21 mouse cellular contexts compared by ENCODE assay signal in genomic region chr16:76239353-76239752, GRCm38 (mm10).
DNase-seq lines count a peak whose midpoint lies in the region; ATAC-seq lines count a peak whose summit lies in the region.
"Had no signal": no experiment of that assay in that cellular context is flagged by ENCODE, and none has a peak within 500 bp of the region (broad histone marks: within the 10 kb centered on the region; RNA-seq: fewer than 3 reads in every experiment).

No protein-coding gene starts in this region.

- no peak overlapping the region for H3K9ac ChIP-seq in embryonic facial prominence, embryonic 13.5 days
- no peak overlapping the region for H3K9ac ChIP-seq in kidney, embryonic 15.5 days
- H3K9ac ChIP-seq: embryonic facial prominence, embryonic 12.5 days; forebrain, embryonic 12.5 days; hindbrain, embryonic 14.5 days had no signal

- DNase-seq in kidney, adult 11 months, result peak; percentile 38
- DNase-seq in kidney, adult 18-20 months, result no peak
- DNase-seq in kidney, postnatal 25 days, result peak; percentile 19 to 59
- DNase-seq in T-cell, adult 2 months (ENCODE audit: low spot score), result no peak
- DNase-seq in layer of hippocampus, postnatal 25 days (ENCODE audit: extremely low spot score in 1 of 2, low spot score in 1 of 2), result no peak
- no peak for DNase-seq in embryo, embryonic 11 days
- DNase-seq: adrenal gland, postnatal 14 days; cerebellum, adult 11-12 months; cerebellum, adult 9-10 months; cerebellum, postnatal 25 days; gastrocnemius, postnatal 10 days; heart, adult 2 months had no signal

- H3K4me2 ChIP-seq in embryonic facial prominence, embryonic 13.5 days, result 0 out of 2 replicates have a peak overlapping the region, but pooled peaks have one; percentile 22
- no peak overlapping the region for H3K4me2 ChIP-seq in kidney, embryonic 15.5 days
- H3K4me2 ChIP-seq: embryonic facial prominence, embryonic 12.5 days; forebrain, embryonic 12.5 days; heart, embryonic 11.5 days; hindbrain, embryonic 14.5 days had no signal

- 0 out of 2 replicates have a peak, but pooled peaks cover 4% of the 10 kb centered on the region for H3K4me1 ChIP-seq in embryonic facial prominence, embryonic 13.5 days
- H3K4me1 ChIP-seq in kidney, embryonic 15.5 days, result 0 out of 2 replicates have a peak, but pooled peaks cover 3% of the 10 kb centered on the region
- H3K4me1 ChIP-seq: forebrain, embryonic 12.5 days; hindbrain, embryonic 10.5 days had no signal

- ATAC-seq in embryonic facial prominence, embryonic 13.5 days (ENCODE audit: insufficient number of reproducible peaks, insufficient read depth, low FRiP score, low TSS enrichment, low read depth), result no peak
- ATAC-seq in kidney, embryonic 15.5 days (replicated peaks; ENCODE audit: low FRiP score), result peak; percentile 95
- ATAC-seq: activated CD4-positive, CD25-positive, alpha-beta regulatory T cell, adult 4 months; forebrain, embryonic 16.5 days had no signal

- H3K36me3 ChIP-seq in embryonic facial prominence, embryonic 13.5 days, result no peaks in the 10 kb centered on the region
- no peaks in the 10 kb centered on the region for H3K36me3 ChIP-seq in kidney, embryonic 15.5 days
- H3K36me3 ChIP-seq: embryonic facial prominence, embryonic 12.5 days; forebrain, embryonic 12.5 days; hindbrain, embryonic 10.5 days had no signal

- no peaks in the 10 kb centered on the region for H3K9me3 ChIP-seq in embryonic facial prominence, embryonic 13.5 days
- no peaks in the 10 kb centered on the region for H3K9me3 ChIP-seq in kidney, embryonic 15.5 days (replicated peaks)
- H3K9me3 ChIP-seq: embryonic facial prominence, embryonic 12.5 days; forebrain, embryonic 12.5 days; hindbrain, embryonic 10.5 days had no signal

- H3K27me3 ChIP-seq in embryonic facial prominence, embryonic 13.5 days, result no peaks in the 10 kb centered on the region
- no peaks in the 10 kb centered on the region for H3K27me3 ChIP-seq in kidney, embryonic 15.5 days
- H3K27me3 ChIP-seq: embryonic facial prominence, embryonic 12.5 days; forebrain, embryonic 12.5 days had no signal

- no peak overlapping the region for H3K4me3 ChIP-seq in embryonic facial prominence, embryonic 13.5 days
- no peak overlapping the region for H3K4me3 ChIP-seq in kidney, embryonic 15.5 days (replicated peaks)
- H3K4me3 ChIP-seq: embryonic facial prominence, embryonic 12.5 days; forebrain, embryonic 12.5 days; heart, adult 2 months; hindbrain, embryonic 10.5 days had no signal

- no peak overlapping the region for H3K27ac ChIP-seq in embryonic facial prominence, embryonic 13.5 days
- H3K27ac ChIP-seq in kidney, embryonic 15.5 days, result no peak overlapping the region
- H3K27ac ChIP-seq: embryonic facial prominence, embryonic 12.5 days; forebrain, embryonic 12.5 days; heart, adult 2 months; hindbrain, embryonic 10.5 days; hindbrain, embryonic 14.5 days had no signal

- WGBS in embryonic facial prominence, embryonic 13.5 days, result 32% methylated on average over 8 of the region's 8 CpGs
- WGBS in kidney, embryonic 15.5 days, result 43% methylated on average over 8 of the region's 8 CpGs

Comparison
In these comparisons a context has a peak if more than half of its experiments do, and no peak if none do; other contexts are left out.
1. DNase-seq: peak in kidney, adult 11 months (single experiment) and kidney, postnatal 25 days (2 of 2); none in kidney, adult 18-20 months (single experiment), T-cell, adult 2 months (single experiment), layer of hippocampus, postnatal 25 days (0 of 2) and embryo, embryonic 11 days (single experiment).